Mouse (Mus musculus): ENCODE data around the gene Chn2. TPM values are rescaled to one million over a fixed set of nuclear protein-coding genes. Genes with fewer than 3 reads are reported as not detected.

Chn2 gene
- polyA plus RNA-seq, 1 experiment from 2014 or later: 15.3 TPM

GRCm38 (mm10) chr6:54074454-54074853, 35.1 kb downstream of the Chn2 start:
- no peak overlapping the region for H3K27ac ChIP-seq (replicated peaks; ENCODE audit: low read depth, low read length)
- WGBS: 52% methylated on average over 4 of the region's 4 CpGs
- DNase-seq (ENCODE audit: low spot score): no peak

GRCm38 (mm10) chr6:54075419-54075818, 36.1 kb downstream of the Chn2 start:
- DNase-seq (ENCODE audit: low spot score) (no peak), ATAC-seq (ENCODE audit: low read depth) (no peak)
- H3K4me2 ChIP-seq (ENCODE audit: low read depth, low read length): no peak overlapping the region
- WGBS: 77% methylated on average over 6 of the region's 6 CpGs
- no peak overlapping the region for H3K4me3 ChIP-seq (ENCODE audit: low read depth, low read length)
- no peaks in the 10 kb centered on the region for H3K36me3 ChIP-seq (ENCODE audit: control insufficient read depth, insufficient read depth, low read length)
- no peaks in the 10 kb centered on the region for H3K9me3 ChIP-seq (ENCODE audit: control insufficient read depth, low read length)
- H3K9ac ChIP-seq (ENCODE audit: low read depth, low read length): no peak overlapping the region
- no peak overlapping the region for H3K27ac ChIP-seq (replicated peaks; ENCODE audit: low read depth, low read length)
- no peaks in the 10 kb centered on the region for H3K27me3 ChIP-seq (replicated peaks; ENCODE audit: control insufficient read depth, insufficient read depth, low read length)
- peaks cover 3% of the 10 kb centered on the region; the same call in 1 of the 2 replicates for H3K4me1 ChIP-seq (ENCODE audit: control insufficient read depth, insufficient read depth, low read length)

More at GRCm38 (mm10) chr6:54074454-54074853, 35.1 kb downstream of the Chn2 start:
- H3K4me1 ChIP-seq (ENCODE audit: control insufficient read depth, insufficient read depth, low read length): peaks cover 3% of the 10 kb centered on the region; the same call in 1 of the 2 replicates
- ATAC-seq (ENCODE audit: low read depth): no peak
- H3K9me3 ChIP-seq (ENCODE audit: control insufficient read depth, low read length): no peaks in the 10 kb centered on the region
- H3K4me2 ChIP-seq (ENCODE audit: low read depth, low read length): no peak overlapping the region
- H3K9ac ChIP-seq (ENCODE audit: low read depth, low read length): no peak overlapping the region
- no peaks in the 10 kb centered on the region for H3K36me3 ChIP-seq (ENCODE audit: control insufficient read depth, insufficient read depth, low read length)
- H3K27me3 ChIP-seq (replicated peaks; ENCODE audit: control insufficient read depth, insufficient read depth, low read length): no peaks in the 10 kb centered on the region
- no peak overlapping the region for H3K4me3 ChIP-seq (ENCODE audit: low read depth, low read length)

GRCm38 (mm10) chr6:54076625-54077024, 37.3 kb downstream of the Chn2 start:
- DNase-seq (ENCODE audit: low spot score) (no peak), ATAC-seq (ENCODE audit: low read depth) (no peak)
- Histone ChIP-seq H3K4me1 (ENCODE audit: control insufficient read depth, insufficient read depth, low read length) (peaks cover 3% of the 10 kb centered on the region; the same call in 1 of the 2 replicates), H3K4me2 (ENCODE audit: low read depth, low read length) (no peak overlapping the region), H3K4me3 (ENCODE audit: low read depth, low read length) (no peak overlapping the region), H3K36me3 (ENCODE audit: control insufficient read depth, insufficient read depth, low read length) (no peaks in the 10 kb centered on the region), H3K9me3 (ENCODE audit: control insufficient read depth, low read length) (no peaks in the 10 kb centered on the region), H3K27ac (replicated peaks; ENCODE audit: low read depth, low read length) (no peak overlapping the region), H3K27me3 (replicated peaks; ENCODE audit: control insufficient read depth, insufficient read depth, low read length) (no peaks in the 10 kb centered on the region), H3K9ac (ENCODE audit: low read depth, low read length) (no peak overlapping the region)
- 92% methylated on average over 5 of the region's 5 CpGs for WGBS

- H3K4me1 ChIP-seq (ENCODE audit: control insufficient read depth, insufficient read depth, low read length): peaks cover 3% of the 10 kb centered on the region; the same call in 1 of the 2 replicates
- no peaks in the 10 kb centered on the region for H3K36me3 ChIP-seq (ENCODE audit: control insufficient read depth, insufficient read depth, low read length)
- no peak overlapping the region for H3K4me2 ChIP-seq (ENCODE audit: low read depth, low read length)
- no peak for ATAC-seq (ENCODE audit: low read depth)
- H3K9ac ChIP-seq (ENCODE audit: low read depth, low read length): no peak overlapping the region
- WGBS: 34% methylated on average over 2 of the region's 2 CpGs
- H3K27me3 ChIP-seq (replicated peaks; ENCODE audit: control insufficient read depth, insufficient read depth, low read length): no peaks in the 10 kb centered on the region
- H3K9me3 ChIP-seq (ENCODE audit: control insufficient read depth, low read length): no peaks in the 10 kb centered on the region
- H3K27ac ChIP-seq (replicated peaks; ENCODE audit: low read depth, low read length): no peak overlapping the region
- no peak overlapping the region for H3K4me3 ChIP-seq (ENCODE audit: low read depth, low read length)
- DNase-seq (ENCODE audit: low spot score): no peak
Observed at GRCm38 (mm10) chr6:54078269-54078668, 38.9 kb downstream of the Chn2 start.

GRCm38 (mm10) chr6:54079881-54080280, 40.5 kb downstream of the Chn2 start:
- DNase-seq (ENCODE audit: low spot score): no peak
- H3K4me1 ChIP-seq (ENCODE audit: control insufficient read depth, insufficient read depth, low read length): 0 out of 2 replicates have a peak, but pooled peaks cover 3% of the 10 kb centered on the region
- no peak overlapping the region for H3K4me2 ChIP-seq (ENCODE audit: low read depth, low read length)
- H3K9me3 ChIP-seq (ENCODE audit: control insufficient read depth, low read length): no peaks in the 10 kb centered on the region
- no peak overlapping the region for H3K4me3 ChIP-seq (ENCODE audit: low read depth, low read length)
- H3K36me3 ChIP-seq (ENCODE audit: control insufficient read depth, insufficient read depth, low read length): no peaks in the 10 kb centered on the region
- ATAC-seq (ENCODE audit: low read depth): no peak
- H3K9ac ChIP-seq (ENCODE audit: low read depth, low read length): no peak overlapping the region
- 92% methylated on average over 2 of the region's 2 CpGs for WGBS
- no peak overlapping the region for H3K27ac ChIP-seq (replicated peaks; ENCODE audit: low read depth, low read length)
- H3K27me3 ChIP-seq (replicated peaks; ENCODE audit: control insufficient read depth, insufficient read depth, low read length): no peaks in the 10 kb centered on the region

GRCm38 (mm10) chr6:54080518-54081285, 41.3 kb downstream of the Chn2 start:
- Histone ChIP-seq H3K4me3 (ENCODE audit: low read depth, low read length) (no peak overlapping the region), H3K27me3 (replicated peaks; ENCODE audit: control insufficient read depth, insufficient read depth, low read length) (no peaks in the 10 kb centered on the region), H3K9ac (ENCODE audit: low read depth, low read length) (no peak overlapping the region), H3K4me2 (ENCODE audit: low read depth, low read length) (no peak overlapping the region), H3K4me1 (ENCODE audit: control insufficient read depth, insufficient read depth, low read length) (no peaks in the 10 kb centered on the region), H3K27ac (replicated peaks; ENCODE audit: low read depth, low read length) (no peak overlapping the region), H3K9me3 (ENCODE audit: control insufficient read depth, low read length) (no peaks in the 10 kb centered on the region), H3K36me3 (ENCODE audit: control insufficient read depth, insufficient read depth, low read length) (no peaks in the 10 kb centered on the region)
- 91% methylated on average over 15 of the region's 15 CpGs for WGBS
- ATAC-seq (ENCODE audit: low read depth): no peak
- DNase-seq (ENCODE audit: low spot score): no peak

GRCm38 (mm10) chr6:54082576-54082975, 43.2 kb downstream of the Chn2 start:
- no peak for DNase-seq (ENCODE audit: low spot score)
- WGBS: 70% methylated on average over 2 of the region's 2 CpGs
- no peaks in the 10 kb centered on the region for H3K4me1 ChIP-seq (ENCODE audit: control insufficient read depth, insufficient read depth, low read length)
- H3K27me3 ChIP-seq (replicated peaks; ENCODE audit: control insufficient read depth, insufficient read depth, low read length): no peaks in the 10 kb centered on the region
- H3K9ac ChIP-seq (ENCODE audit: low read depth, low read length): no peak overlapping the region
- H3K4me2 ChIP-seq (ENCODE audit: low read depth, low read length): no peak overlapping the region
- H3K9me3 ChIP-seq (ENCODE audit: control insufficient read depth, low read length): no peaks in the 10 kb centered on the region
- no peaks in the 10 kb centered on the region for H3K36me3 ChIP-seq (ENCODE audit: control insufficient read depth, insufficient read depth, low read length)
- ATAC-seq (ENCODE audit: low read depth): no peak
- H3K27ac ChIP-seq (replicated peaks; ENCODE audit: low read depth, low read length): no peak overlapping the region
- H3K4me3 ChIP-seq (ENCODE audit: low read depth, low read length): no peak overlapping the region

GRCm38 (mm10) chr6:54084046-54084445, 44.7 kb downstream of the Chn2 start:
- DNase-seq (ENCODE audit: low spot score): no peak
- no peaks in the 10 kb centered on the region for H3K27me3 ChIP-seq (replicated peaks; ENCODE audit: control insufficient read depth, insufficient read depth, low read length)
- H3K4me1 ChIP-seq (ENCODE audit: control insufficient read depth, insufficient read depth, low read length): no peaks in the 10 kb centered on the region
- H3K36me3 ChIP-seq (ENCODE audit: control insufficient read depth, insufficient read depth, low read length): no peaks in the 10 kb centered on the region
- WGBS: 62% methylated on average over 6 of the region's 6 CpGs
- H3K9ac ChIP-seq (ENCODE audit: low read depth, low read length): no peak overlapping the region
- H3K4me2 ChIP-seq (ENCODE audit: low read depth, low read length): no peak overlapping the region
- H3K9me3 ChIP-seq (ENCODE audit: control insufficient read depth, low read length): no peaks in the 10 kb centered on the region
- no peak for ATAC-seq (ENCODE audit: low read depth)
- H3K27ac ChIP-seq (replicated peaks; ENCODE audit: low read depth, low read length): no peak overlapping the region
- H3K4me3 ChIP-seq (ENCODE audit: low read depth, low read length): no peak overlapping the region

GRCm38 (mm10) chr6:54085009-54085408, 45.7 kb downstream of the Chn2 start:
- Histone ChIP-seq H3K36me3 (ENCODE audit: control insufficient read depth, insufficient read depth, low read length) (no peaks in the 10 kb centered on the region), H3K27ac (replicated peaks; ENCODE audit: low read depth, low read length) (no peak overlapping the region), H3K4me3 (ENCODE audit: low read depth, low read length) (no peak overlapping the region), H3K4me2 (ENCODE audit: low read depth, low read length) (no peak overlapping the region), H3K4me1 (ENCODE audit: control insufficient read depth, insufficient read depth, low read length) (peaks cover 5% of the 10 kb centered on the region; the same call in 1 of the 2 replicates), H3K27me3 (replicated peaks; ENCODE audit: control insufficient read depth, insufficient read depth, low read length) (no peaks in the 10 kb centered on the region), H3K9me3 (ENCODE audit: control insufficient read depth, low read length) (no peaks in the 10 kb centered on the region), H3K9ac (ENCODE audit: low read depth, low read length) (no peak overlapping the region)
- no peak for ATAC-seq (ENCODE audit: low read depth)
- DNase-seq (ENCODE audit: low spot score): no peak
- 66% methylated on average over 9 of the region's 9 CpGs for WGBS
